Mouse (Mus musculus): ENCODE measurements around the gene Mapk1.
A peak's percentile ranks its signal among the peaks of the same experiment; 100 is the strongest.

Mapk1 gene

GRCm38 (mm10) chr16:17018071-17018470 lies 34.9 kb downstream of the Mapk1 start:
- no peak for DNase-seq

- DNase-seq, result no peak
These were observed 41.4 kb downstream of the Mapk1 start for GRCm38 (mm10) chr16:17024469-17025148.

GRCm38 (mm10) chr16:17029971-17030695 lies 47.0 kb downstream of the Mapk1 start:
- no peak for DNase-seq

- DNase-seq, result no peak
These were observed 50.6 kb downstream of the Mapk1 start for GRCm38 (mm10) chr16:17033754-17034153.

- DNase-seq, result no peak
These were observed 57.5 kb downstream of the Mapk1 start for GRCm38 (mm10) chr16:17040716-17041115.

- DNase-seq, result no peak
These were observed 58.2 kb downstream of the Mapk1 start for GRCm38 (mm10) chr16:17041417-17041816.

GRCm38 (mm10) chr16:17044320-17044719 lies 61.1 kb downstream of the Mapk1 start:
- no peak for DNase-seq

- no peak for DNase-seq
These were observed 62.1 kb downstream of the Mapk1 start for GRCm38 (mm10) chr16:17045287-17045686.

GRCm38 (mm10) chr16:17049886-17050285 lies 66.7 kb downstream of the Mapk1 start:
- no peak for DNase-seq

GRCm38 (mm10) chr16:17052087-17052486 lies 68.9 kb downstream of the Mapk1 start:
- DNase-seq, result no peak

GRCm38 (mm10) chr16:17053903-17054302 lies 70.7 kb downstream of the Mapk1 start:
- no peak for DNase-seq

GRCm38 (mm10) chr16:17055584-17055983 lies 72.4 kb downstream of the Mapk1 start:
- DNase-seq, result no peak

GRCm38 (mm10) chr16:17062338-17062737 lies 79.2 kb downstream of the Mapk1 start:
- DNase-seq, result no peak

- no peak for DNase-seq
These were observed 84.4 kb downstream of the Mapk1 start for GRCm38 (mm10) chr16:17067552-17067951.

- peak; percentile 63 to 65 for DNase-seq
These were observed 86.6 kb downstream of the Mapk1 start, which contains the start of gene Ypel1 for GRCm38 (mm10) chr16:17069511-17070443. Gene Ypel1, plus strand, starts transcription at chr16:17069696.

- no peak for DNase-seq
These were observed 87.5 kb downstream of the Mapk1 start for GRCm38 (mm10) chr16:17070716-17071115.

GRCm38 (mm10) chr16:17073000-17073399 lies 89.8 kb downstream of the Mapk1 start:
- DNase-seq, result no peak

- no peak for DNase-seq
These were observed 93.1 kb downstream of the Mapk1 start for GRCm38 (mm10) chr16:17076301-17076700.

- no peak for DNase-seq
These were observed 93.7 kb downstream of the Mapk1 start for GRCm38 (mm10) chr16:17076869-17077268.

GRCm38 (mm10) chr16:17078101-17078500 lies 94.9 kb downstream of the Mapk1 start:
- no peak for DNase-seq

- DNase-seq, result no peak
These were observed 99.1 kb downstream of the Mapk1 start for GRCm38 (mm10) chr16:17082121-17082792.

GRCm38 (mm10) chr16:17085636-17086035 lies 102.5 kb downstream of the Mapk1 start:
- DNase-seq, result no peak

GRCm38 (mm10) chr16:17086241-17086640 lies 103.1 kb downstream of the Mapk1 start:
- no peak for DNase-seq

Data from thymus, adult 18-20 months (tissue).